Mouse (Mus musculus): ENCODE results near the gene Olfr282.

Olfr282 gene

DNA sequence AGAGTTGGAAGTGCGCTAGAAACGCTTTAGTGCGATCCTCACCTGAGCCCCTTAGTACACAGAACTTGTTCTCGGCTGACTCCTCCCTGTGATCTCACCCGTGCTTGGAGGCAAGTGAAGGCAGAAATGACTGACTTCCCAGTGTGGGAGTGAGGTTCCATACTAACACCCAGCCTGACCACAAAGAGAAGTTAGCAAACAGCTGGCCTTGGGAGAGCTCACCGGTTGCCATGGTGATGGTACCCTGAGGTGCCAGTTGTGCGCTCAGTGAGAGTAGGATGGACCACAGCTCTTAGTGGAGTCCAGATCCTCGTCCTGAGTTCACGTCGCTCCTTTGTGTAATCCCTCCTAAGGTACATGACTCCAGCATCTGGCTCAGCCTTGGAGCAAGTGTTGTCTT lies 43.9 kb downstream of the Olfr282 start:
- no peak for DNase-seq (ENCODE audit: low spot score in 2 of 2)

- DNase-seq (ENCODE audit: low spot score in 2 of 2), result no peak
Measured at GRCm38 (mm10) chr15:98475382-98475781, 44.4 kb downstream of the Olfr282 start.

- no peak for DNase-seq (ENCODE audit: low spot score in 2 of 2)
Measured at GRCm38 (mm10) chr15:98476281-98476680, 45.3 kb downstream of the Olfr282 start.

DNA sequence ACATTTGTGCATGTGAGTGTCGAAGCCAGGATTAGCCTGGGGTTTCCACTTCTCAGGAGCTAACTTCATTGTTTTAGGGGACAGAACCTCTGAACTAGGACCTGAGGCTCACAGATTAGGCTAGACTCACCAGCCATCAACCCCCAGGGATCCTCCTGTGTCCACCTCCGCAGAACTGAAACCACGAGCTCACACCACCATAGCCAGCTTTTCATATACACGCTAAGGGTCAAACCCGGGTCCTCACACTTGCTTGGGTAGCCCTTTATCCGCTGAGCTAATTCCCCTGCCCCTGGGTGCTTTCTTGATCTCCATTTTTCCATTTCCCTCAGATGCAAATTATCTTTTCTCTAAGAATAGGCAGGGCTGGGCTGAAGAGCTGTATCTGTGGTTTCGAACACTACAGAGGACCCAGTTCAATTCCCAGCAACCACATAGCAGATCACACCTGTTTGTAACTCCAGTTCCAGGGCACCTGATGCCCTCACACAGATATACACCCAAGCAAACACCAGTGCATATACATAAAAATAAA lies 48.6 kb downstream of the Olfr282 start:
- no peak for DNase-seq (ENCODE audit: low spot score in 2 of 2)

DNA sequence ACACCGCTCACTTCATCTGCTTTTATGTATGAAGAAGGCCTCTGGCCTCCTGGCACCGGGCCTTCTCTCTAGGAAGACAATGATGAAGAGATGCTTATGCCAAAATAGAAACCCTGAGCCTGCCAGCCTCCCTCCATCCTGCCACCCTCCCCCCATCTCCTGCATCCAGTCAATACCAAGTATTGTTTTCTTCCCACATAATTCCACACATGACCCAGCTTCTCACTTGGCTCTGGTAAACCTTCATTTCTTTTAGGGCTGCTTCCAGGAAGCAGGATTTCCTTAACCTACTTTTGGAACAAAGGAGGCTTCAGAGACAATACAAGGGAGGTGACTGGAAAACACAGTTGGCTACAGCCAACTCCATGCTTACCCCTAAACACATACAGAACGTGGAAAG lies 51.7 kb downstream of the Olfr282 start, which contains the start of gene Lalba:
Gene Lalba (minus strand): TSS at position 21 of the 400 bp plus-strand sequence.
- no peak for DNase-seq (ENCODE audit: low spot score in 2 of 2)

DNA sequence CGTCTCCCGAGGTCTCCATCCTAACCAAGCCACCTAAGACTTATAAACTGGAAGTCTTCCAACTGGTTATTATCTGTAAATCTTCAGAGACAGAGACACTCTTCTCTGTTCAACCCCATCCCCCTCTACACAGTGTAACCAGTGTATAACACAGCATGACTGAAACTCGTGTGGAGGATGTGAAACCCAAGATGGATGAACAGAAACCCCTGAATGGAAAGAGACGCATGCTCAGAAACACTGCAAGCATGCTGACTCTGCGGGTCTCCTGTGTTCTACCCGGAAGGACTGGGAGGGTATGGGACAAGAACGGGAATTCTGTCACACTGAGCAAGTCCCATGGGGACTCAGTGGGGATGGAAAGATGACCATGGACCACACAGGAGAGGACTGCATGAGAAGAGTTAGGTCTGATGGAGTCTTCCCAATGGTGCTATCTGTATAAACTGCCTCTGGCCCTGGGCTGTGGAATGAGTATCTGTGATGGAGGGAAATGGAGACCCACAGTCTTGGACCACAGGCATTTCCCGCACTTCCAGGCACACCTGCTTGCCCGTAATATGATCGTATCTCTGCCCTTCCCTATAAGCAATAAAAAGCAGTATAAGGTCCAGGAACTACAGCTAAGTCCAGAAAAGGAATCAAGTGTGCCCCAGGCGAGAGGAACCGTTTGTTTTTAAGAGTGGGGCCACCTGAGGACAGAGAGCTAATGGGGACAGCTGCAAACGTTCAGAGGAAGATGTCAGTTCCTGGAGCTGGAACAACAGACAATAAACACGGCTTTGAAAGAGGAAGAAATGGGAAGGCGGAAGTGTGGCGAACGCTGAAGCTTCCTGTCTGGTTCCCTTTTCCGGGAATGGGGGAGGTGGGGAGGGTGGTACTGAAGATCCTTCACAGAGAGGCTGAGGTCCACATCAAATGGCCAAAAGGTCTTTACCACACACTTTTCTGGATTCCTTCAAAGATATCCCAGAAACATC lies 53.2 kb downstream of the Olfr282 start:
- peak in 1 of 2 experiments; percentile 31 for DNase-seq (ENCODE audit: low spot score in 2 of 2)

DNA sequence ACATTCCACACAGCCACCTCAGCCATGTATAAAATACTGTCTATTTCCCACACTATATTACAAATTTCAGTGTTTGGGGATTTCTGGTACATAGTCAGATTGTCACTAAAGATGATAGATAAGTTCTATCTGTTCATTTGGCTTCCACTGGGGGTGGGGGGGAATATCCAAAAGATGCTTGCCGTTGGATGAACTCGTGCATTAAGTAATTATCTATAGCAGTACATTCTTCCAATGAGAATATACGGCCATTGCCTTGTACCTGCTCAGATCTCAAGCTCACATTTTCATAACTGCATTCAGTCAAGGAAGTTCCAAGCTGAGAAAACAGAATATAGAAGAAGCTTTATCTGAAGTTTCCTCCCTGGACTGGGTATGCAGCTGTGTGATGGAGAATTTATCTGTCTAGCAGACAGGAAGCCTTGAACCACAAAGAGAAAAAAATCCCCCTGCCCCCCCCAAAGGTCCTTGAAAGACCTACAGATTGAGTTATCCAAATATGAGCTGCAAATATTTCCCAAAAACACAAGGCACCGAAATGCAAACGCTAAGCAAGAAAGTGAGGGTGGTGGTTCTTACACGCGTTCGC lies 55.5 kb downstream of the Olfr282 start:
- DNase-seq (ENCODE audit: low spot score in 2 of 2), result no peak
